ENCODE assay signal across 25 mouse cellular contexts in genomic region chr8:88598578-88598977, GRCm38 (mm10). TPM values are rescaled to one million over a fixed set of nuclear protein-coding genes. Genes with fewer than 3 reads are reported as not detected.
DNase-seq lines count a peak whose midpoint lies in the region; ATAC-seq and TF ChIP-seq lines count a peak whose summit lies in the region.
"Had no signal": no experiment of that assay in that cellular context is flagged by ENCODE, and none has a peak within 500 bp of the region (broad histone marks: within the 10 kb centered on the region; RNA-seq: fewer than 3 reads in every experiment).

No protein-coding gene starts in this region.

- 63% methylated on average over 5 of the region's 5 CpGs for WGBS in kidney, embryonic 15.5 days
- 62% methylated on average over 5 of the region's 5 CpGs for WGBS in kidney, embryonic 16.5 days
- 53% methylated on average over 5 of the region's 5 CpGs for WGBS in lung, postnatal 0 days
- WGBS in embryonic facial prominence, embryonic 10.5 days = 69% methylated on average over 5 of the region's 5 CpGs
- WGBS in limb, embryonic 10.5 days = 71% methylated on average over 5 of the region's 5 CpGs

- peaks cover 14% of the 10 kb centered on the region for H3K4me1 ChIP-seq in kidney, embryonic 15.5 days
- peaks cover 5% of the 10 kb centered on the region; the same call in 1 of the 2 replicates for H3K4me1 ChIP-seq in kidney, embryonic 16.5 days (ENCODE audit: insufficient read depth, low read length)
- no peaks in the 10 kb centered on the region for H3K4me1 ChIP-seq in lung, postnatal 0 days (ENCODE audit: insufficient read depth, low read depth, low read length)
- H3K4me1 ChIP-seq in embryonic facial prominence, embryonic 10.5 days = peaks cover 10% of the 10 kb centered on the region
- H3K4me1 ChIP-seq in limb, embryonic 10.5 days = peaks cover 22% of the 10 kb centered on the region

- H3K27ac ChIP-seq in kidney, embryonic 15.5 days = 0 out of 2 replicates have a peak overlapping the region, but pooled peaks have one; percentile 13
- no peak overlapping the region for H3K27ac ChIP-seq in kidney, embryonic 16.5 days (ENCODE audit: low read length)
- no peak overlapping the region for H3K27ac ChIP-seq in lung, postnatal 0 days (ENCODE audit: low read length)
- peak overlapping the region; percentile 4; the same call in 1 of the 2 replicates for H3K27ac ChIP-seq in embryonic facial prominence, embryonic 10.5 days (replicated peaks)
- peak overlapping the region; percentile 46; the same call in 1 of the 2 replicates for H3K27ac ChIP-seq in limb, embryonic 10.5 days
- H3K27ac ChIP-seq: embryonic facial prominence, embryonic 13.5 days; gastrocnemius, adult 2 months; hindbrain, embryonic 14.5 days; hindbrain, postnatal 0 days had no signal

- H3K27me3 ChIP-seq in kidney, embryonic 15.5 days = no peaks in the 10 kb centered on the region
- no peaks in the 10 kb centered on the region for H3K27me3 ChIP-seq in kidney, embryonic 16.5 days (ENCODE audit: insufficient read depth, low read length)
- no peaks in the 10 kb centered on the region for H3K27me3 ChIP-seq in lung, postnatal 0 days (replicated peaks; ENCODE audit: insufficient read depth, low read length)
- H3K27me3 ChIP-seq in embryonic facial prominence, embryonic 10.5 days (replicated peaks; ENCODE audit: low read depth, poor library complexity, severe bottlenecking) = no peaks in the 10 kb centered on the region
- H3K27me3 ChIP-seq in limb, embryonic 10.5 days (ENCODE audit: low read depth, poor library complexity, severe bottlenecking) = no peaks in the 10 kb centered on the region
- H3K27me3 ChIP-seq: embryonic facial prominence, embryonic 13.5 days had no signal

- no peak overlapping the region for H3K4me2 ChIP-seq in kidney, embryonic 15.5 days
- H3K4me2 ChIP-seq in kidney, embryonic 16.5 days (replicated peaks; ENCODE audit: low read depth, low read length) = no peak overlapping the region
- H3K4me2 ChIP-seq in lung, postnatal 0 days (replicated peaks; ENCODE audit: low read depth, low read length) = no peak overlapping the region
- H3K4me2 ChIP-seq: embryonic facial prominence, embryonic 13.5 days; heart, embryonic 11.5 days; hindbrain, embryonic 14.5 days had no signal

- no peak for TF ChIP-seq EP300 in lung, postnatal 0 days (IDR thresholded peaks at IDR 0.05)

- H3K9me3 ChIP-seq in kidney, embryonic 15.5 days (replicated peaks) = 0 out of 2 replicates have a peak, but pooled peaks cover 5% of the 10 kb centered on the region
- H3K9me3 ChIP-seq in kidney, embryonic 16.5 days (ENCODE audit: low read length) = peaks cover 9% of the 10 kb centered on the region
- H3K9me3 ChIP-seq in lung, postnatal 0 days (ENCODE audit: low read length) = no peaks in the 10 kb centered on the region
- 0 out of 2 replicates have a peak, but pooled peaks cover 4% of the 10 kb centered on the region for H3K9me3 ChIP-seq in embryonic facial prominence, embryonic 10.5 days
- no peaks in the 10 kb centered on the region for H3K9me3 ChIP-seq in limb, embryonic 10.5 days (replicated peaks)
- H3K9me3 ChIP-seq: embryonic facial prominence, embryonic 13.5 days had no signal

- DNase-seq in lung, postnatal 0 days (ENCODE audit: low spot score) = peak; percentile 53
- DNase-seq in lung, postnatal 14 days = no peak
- no peak for DNase-seq in embryonic facial prominence, embryonic 10.5 days (ENCODE audit: low spot score)
- DNase-seq in limb, embryonic 10.5 days (ENCODE audit: low spot score) = no peak
- no peak for DNase-seq in urinary bladder, postnatal 10 days (ENCODE audit: low spot score)
- DNase-seq: adrenal gland, adult 2 months; adrenal gland, postnatal 14 days; cerebellum, adult 11 months; cerebellum, adult 2 months; cerebellum, adult 9-11 months; cerebellum, postnatal 25 days; forebrain, postnatal 0 days; gastrocnemius, adult 2 months; gastrocnemius, postnatal 14 days; heart, adult 11 months had no signal

- H3K4me3 ChIP-seq in kidney, embryonic 15.5 days (replicated peaks) = no peak overlapping the region
- no peak overlapping the region for H3K4me3 ChIP-seq in kidney, embryonic 16.5 days (ENCODE audit: low read length)
- H3K4me3 ChIP-seq in lung, postnatal 0 days (ENCODE audit: low read depth, low read length) = no peak overlapping the region
- no peak overlapping the region for H3K4me3 ChIP-seq in embryonic facial prominence, embryonic 10.5 days
- H3K4me3 ChIP-seq in limb, embryonic 10.5 days = no peak overlapping the region
- H3K4me3 ChIP-seq: embryonic facial prominence, embryonic 13.5 days; erythroblast, embryonic 14.5 days; gastrocnemius, adult 2 months had no signal

- H3K36me3 ChIP-seq in kidney, embryonic 15.5 days = peaks cover 4% of the 10 kb centered on the region; the same call in 1 of the 2 replicates
- H3K36me3 ChIP-seq in kidney, embryonic 16.5 days (ENCODE audit: insufficient read depth, low read length) = no peaks in the 10 kb centered on the region
- no peaks in the 10 kb centered on the region for H3K36me3 ChIP-seq in lung, postnatal 0 days (ENCODE audit: insufficient read depth, low read length)
- no peaks in the 10 kb centered on the region for H3K36me3 ChIP-seq in embryonic facial prominence, embryonic 10.5 days (replicated peaks)
- peaks cover 5% of the 10 kb centered on the region; the same call in 1 of the 2 replicates for H3K36me3 ChIP-seq in limb, embryonic 10.5 days

- TF ChIP-seq CTCF in lung, postnatal 0 days (IDR thresholded peaks at IDR 0.05) = no peak

- no peak for ATAC-seq in kidney, embryonic 15.5 days (replicated peaks; ENCODE audit: low FRiP score)
- no peak for ATAC-seq in kidney, embryonic 16.5 days (ENCODE audit: low FRiP score, low TSS enrichment)
- peak; percentile 61 for ATAC-seq in lung, postnatal 0 days
- ATAC-seq: CD4-positive, CD25-positive, alpha-beta regulatory T cell, adult 4 months; forebrain, embryonic 14.5 days; forebrain, postnatal 0 days; hindbrain, postnatal 0 days had no signal

- no peak overlapping the region for H3K9ac ChIP-seq in kidney, embryonic 15.5 days
- no peak overlapping the region for H3K9ac ChIP-seq in kidney, embryonic 16.5 days (replicated peaks; ENCODE audit: low read length)
- no peak overlapping the region for H3K9ac ChIP-seq in lung, postnatal 0 days (replicated peaks; ENCODE audit: low read depth)
- H3K9ac ChIP-seq: embryonic facial prominence, embryonic 13.5 days; forebrain, postnatal 0 days; hindbrain, embryonic 14.5 days had no signal

RNA-seq across cellular contexts. Expression of gene Snx20, which starts 37.4 kb away (rescaled TPM):
- 1.7 and 2.3 TPM in 2 replicates for polyA plus RNA-seq in kidney, embryonic 15.5 days (2015; fragmentation: Nextera tagmentation; extraction: Ambion mirVana)
- 1.9 TPM in 2 replicates for polyA plus RNA-seq in kidney, embryonic 16.5 days (2015; fragmentation: Nextera tagmentation; extraction: Ambion mirVana)
- polyA plus RNA-seq in lung, postnatal 0 days (2015; fragmentation: Nextera tagmentation; extraction: Ambion mirVana) = 5.4 and 6.5 TPM in 2 replicates
- 0.65 and 0.73 TPM in 2 replicates for polyA plus RNA-seq in embryonic facial prominence, embryonic 10.5 days (2016; fragmentation: Nextera tagmentation; extraction: Ambion mirVana)
- polyA plus RNA-seq in limb, embryonic 10.5 days (2016; fragmentation: Nextera tagmentation; extraction: Ambion mirVana) = 0.31 and 0.63 TPM in 2 replicates

RNA-seq across cellular contexts. Expression of gene Nod2, which starts 48.5 kb away (rescaled TPM):
- polyA plus RNA-seq in kidney, embryonic 15.5 days (2015; fragmentation: Nextera tagmentation; extraction: Ambion mirVana) = 0.24 and 0.34 TPM in 2 replicates
- polyA plus RNA-seq in kidney, embryonic 16.5 days (2015; fragmentation: Nextera tagmentation; extraction: Ambion mirVana) = 0.32 and 0.37 TPM in 2 replicates
- polyA plus RNA-seq in lung, postnatal 0 days (2015; fragmentation: Nextera tagmentation; extraction: Ambion mirVana) = 0.27 and 0.31 TPM in 2 replicates
- 0.12 and 0.19 TPM in 2 replicates for polyA plus RNA-seq in embryonic facial prominence, embryonic 10.5 days (2016; fragmentation: Nextera tagmentation; extraction: Ambion mirVana)
- 0.10 and 0.18 TPM in 2 replicates for polyA plus RNA-seq in limb, embryonic 10.5 days (2016; fragmentation: Nextera tagmentation; extraction: Ambion mirVana)
- polyA plus RNA-seq: erythroblast, embryonic 14.5 days; heart, embryonic 14.5 days had no signal

Comparison
In these comparisons a context has a peak if more than half of its experiments do, and no peak if none do; other contexts are left out.
1. H3K27ac ChIP-seq: peak in kidney, embryonic 15.5 days (single experiment), embryonic facial prominence, embryonic 10.5 days (single experiment) and limb, embryonic 10.5 days (single experiment); none in kidney, embryonic 16.5 days (single experiment) and lung, postnatal 0 days (single experiment).